Mouse (Mus musculus) embryonic fibroblast, embryonic 13.5 days (primary cell): ENCODE data around the gene Macrod2.

Experiments
- CTCF ChIP-seq: IDR thresholded peaks from 2 replicates; pipeline ENCODE4 v1.5.1; 2011; ENCODE audit warnings: mild to moderate bottlenecking, control low read depth, low read length, moderate library complexity, borderline replicate concordance; ENCODE audit not compliant: insufficient read depth
- POLR2A ChIP-seq: IDR thresholded peaks from 2 replicates; pipeline ENCODE4 v1.6.1; 2011; ENCODE audit warnings: low read depth, mild to moderate bottlenecking, control low read depth, low read length, moderate library complexity

DNA sequence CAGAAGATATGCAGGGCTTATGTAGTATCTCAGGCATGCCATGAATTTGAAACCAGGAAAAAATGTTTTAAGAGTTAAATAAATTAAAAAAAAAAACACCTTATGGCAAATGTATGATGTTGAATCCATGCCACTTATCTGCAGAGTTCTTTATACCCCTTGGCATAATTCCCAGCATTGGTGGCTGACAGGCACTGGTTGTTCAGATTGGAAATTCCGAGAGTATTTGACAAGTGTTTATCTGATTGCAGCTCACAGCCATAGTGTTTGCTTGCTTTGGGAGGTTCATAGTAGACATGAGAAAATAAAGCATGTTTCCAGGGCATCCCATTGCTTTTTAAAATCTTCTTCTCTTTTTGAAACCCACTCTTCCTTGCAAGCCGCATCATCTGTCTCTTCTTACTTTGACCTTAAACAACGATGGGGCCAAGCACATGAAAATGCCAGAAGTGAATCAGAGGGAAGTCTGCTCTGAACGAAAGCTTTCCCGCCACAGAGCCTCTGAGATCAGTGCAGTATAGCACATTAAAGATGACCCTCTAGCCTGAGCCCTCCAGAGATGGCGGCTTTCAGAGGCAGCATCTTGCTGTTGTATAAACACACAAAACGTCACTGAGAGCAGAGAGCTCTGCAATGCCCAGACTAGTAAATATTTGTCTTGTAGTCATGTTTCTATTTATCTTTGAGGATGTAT is 1305.8 kb downstream of the Macrod2 start:
- TF ChIP-seq CTCF (no peak), POLR2A (no peak)
